Comparison of ENCODE assay signal across 17 mouse cellular contexts in the genomic region with DNA sequence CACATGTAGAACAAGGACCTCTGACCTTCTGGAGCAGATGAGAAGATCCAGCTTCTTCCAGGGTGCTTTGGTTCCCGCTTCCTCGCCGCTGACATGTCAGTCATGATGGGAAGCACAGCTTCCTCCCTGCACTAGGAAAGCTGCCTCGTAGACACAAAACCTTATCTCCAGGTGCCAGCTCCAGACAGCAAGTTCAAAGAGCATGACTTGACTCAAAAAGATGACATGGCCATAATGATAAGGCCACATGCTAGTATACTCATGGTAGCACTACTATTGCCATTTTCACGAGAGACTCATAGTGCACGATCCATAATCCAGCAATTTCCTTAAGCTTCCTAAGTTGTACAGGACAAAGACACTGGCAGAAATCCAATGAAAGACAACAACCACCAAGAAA.
"Had no signal": no experiment of that assay in that cellular context is flagged by ENCODE, and none has a peak within 500 bp of the region (broad histone marks: within the 10 kb centered on the region; RNA-seq: fewer than 3 reads in every experiment).

No protein-coding gene starts in this region.

- DNase-seq: lung, adult 2 months; lung, postnatal 14 days; lung, postnatal 36 days; right cerebral cortex, postnatal 14 days; thymus, adult 2 months; thymus, postnatal 25 days; thymus, postnatal 4 days had no signal

- H3K36me3 ChIP-seq: lung, embryonic 15.5 days; midbrain, embryonic 13.5 days; midbrain, embryonic 15.5 days; neural tube, embryonic 12.5 days; stomach, embryonic 15.5 days had no signal

- H3K9me3 ChIP-seq: lung, embryonic 15.5 days; megakaryocyte, embryonic 14.5 days; midbrain, embryonic 13.5 days; midbrain, embryonic 15.5 days; neural tube, embryonic 12.5 days; stomach, embryonic 15.5 days had no signal

- ATAC-seq: lung, postnatal 0 days; midbrain, embryonic 13.5 days; midbrain, embryonic 15.5 days had no signal

- H3K27ac ChIP-seq: lung, embryonic 15.5 days; macrophage; midbrain, embryonic 13.5 days; midbrain, embryonic 15.5 days; neural tube, embryonic 12.5 days; stomach, embryonic 15.5 days; stomach, postnatal 0 days had no signal

- H3K4me2 ChIP-seq: lung, embryonic 15.5 days; midbrain, embryonic 11.5 days; midbrain, embryonic 13.5 days; midbrain, embryonic 15.5 days; neural tube, embryonic 12.5 days; stomach, embryonic 15.5 days had no signal

- H3K4me1 ChIP-seq: lung, embryonic 15.5 days; megakaryocyte, embryonic 14.5 days; midbrain, embryonic 13.5 days; midbrain, embryonic 15.5 days; neural tube, embryonic 12.5 days; stomach, embryonic 15.5 days had no signal

- H3K4me3 ChIP-seq: lung, embryonic 15.5 days; megakaryocyte, embryonic 14.5 days; midbrain, embryonic 13.5 days; midbrain, embryonic 15.5 days; neural tube, embryonic 12.5 days; stomach, embryonic 15.5 days had no signal

- H3K9ac ChIP-seq: lung, embryonic 15.5 days; midbrain, embryonic 13.5 days; midbrain, embryonic 15.5 days; neural tube, embryonic 12.5 days; stomach, embryonic 15.5 days had no signal

- H3K27me3 ChIP-seq: lung, embryonic 15.5 days; megakaryocyte, embryonic 14.5 days; midbrain, embryonic 13.5 days; midbrain, embryonic 15.5 days; neural tube, embryonic 12.5 days; stomach, embryonic 15.5 days had no signal
